Mouse (Mus musculus): ENCODE data around the gene Golga7b.

The Golga7b gene

GRCm38 (mm10) chr19:42247519-42247918, at the start of gene Golga7b:
Golga7b (plus strand) TSS chr19:42247574.
- no peak for DNase-seq

DNA sequence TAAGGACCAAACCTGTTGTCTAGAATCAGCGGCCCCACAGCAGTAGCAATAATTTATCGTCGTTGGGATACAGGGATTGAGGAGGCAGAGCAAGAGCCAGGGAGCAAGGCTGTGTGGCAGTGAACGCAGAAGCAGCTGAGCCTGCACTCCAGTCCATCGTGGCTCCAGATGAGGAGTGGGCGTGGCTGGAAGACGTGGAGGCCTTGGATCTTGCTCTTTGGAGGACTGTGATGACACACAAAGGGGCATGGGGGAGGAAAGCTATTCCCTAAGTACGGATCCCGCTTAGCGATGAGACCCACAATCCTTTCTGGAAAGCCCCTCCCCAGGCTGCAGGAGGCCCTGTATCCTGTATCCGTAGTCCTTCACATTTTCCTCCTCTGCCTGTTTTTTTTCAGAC, 49.3 kb upstream of the Golga7b start:
- DNase-seq, result no peak

DNA sequence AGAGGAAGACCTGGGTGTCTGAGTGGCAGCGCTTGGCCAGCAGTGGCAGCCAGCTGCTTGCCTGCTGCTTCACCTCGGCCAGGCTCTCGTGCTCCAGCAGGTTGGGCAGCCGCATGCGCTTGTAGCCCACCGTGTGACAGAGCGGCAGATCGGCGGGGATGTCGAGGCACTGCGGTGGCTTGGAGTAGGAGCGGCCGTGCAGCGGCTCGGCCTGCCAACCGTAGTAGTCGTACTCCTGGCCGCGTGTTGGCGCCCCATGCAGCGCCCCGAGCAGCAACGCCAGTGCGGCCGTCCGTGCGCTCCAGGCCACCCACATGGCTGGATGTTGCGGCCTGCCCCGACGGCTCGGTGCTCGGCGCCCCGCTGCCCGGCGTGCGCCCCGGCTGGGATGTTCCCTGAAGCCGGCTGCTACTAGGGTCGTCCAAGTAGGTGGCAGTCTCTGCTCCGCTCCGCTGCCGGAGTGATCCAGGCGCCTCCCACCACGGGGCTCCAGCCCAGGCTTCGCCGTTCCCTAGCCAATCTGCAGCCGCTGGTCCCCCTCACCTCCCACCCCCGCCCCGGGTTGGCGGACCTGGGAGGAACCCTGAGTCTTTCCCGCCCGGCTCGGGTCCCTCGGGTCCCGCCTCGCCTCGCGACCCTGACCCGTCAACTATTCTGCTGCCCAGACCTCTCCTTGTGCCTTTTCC, 45.5 kb upstream of the Golga7b start, which contains the start of gene Sfrp5:
Sfrp5 (minus strand) TSS at position 557 of the 686 bp plus-strand sequence.
- DNase-seq, result no peak

GRCm38 (mm10) chr19:42202467-42202866, 44.9 kb upstream of the Golga7b start:
- DNase-seq, result no peak

- DNase-seq, result no peak
Measured at GRCm38 (mm10) chr19:42204306-42204705, 43.1 kb upstream of the Golga7b start.

- DNase-seq, result no peak
Measured at GRCm38 (mm10) chr19:42205201-42205600, 42.2 kb upstream of the Golga7b start.

DNA sequence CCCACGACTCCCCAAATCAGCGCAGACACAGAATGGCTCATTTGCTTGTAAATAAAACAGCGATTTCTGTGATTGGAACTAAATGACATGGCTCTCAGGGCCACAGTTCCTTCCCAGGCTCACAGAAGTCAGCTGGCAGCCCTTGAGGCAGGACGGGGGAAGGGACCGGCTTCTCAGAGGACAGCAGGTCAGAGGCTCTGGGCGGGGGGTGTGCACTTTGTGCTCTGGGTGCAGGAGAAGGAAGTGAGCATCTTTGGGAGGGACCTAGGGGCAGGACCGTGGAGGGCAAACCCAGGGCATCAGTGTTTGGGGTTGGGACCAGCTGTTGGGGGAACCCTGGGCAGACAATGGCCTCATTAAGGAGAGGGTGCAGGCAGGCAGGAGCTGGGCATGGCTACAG, 37.9 kb upstream of the Golga7b start:
- DNase-seq, result no peak

DNA sequence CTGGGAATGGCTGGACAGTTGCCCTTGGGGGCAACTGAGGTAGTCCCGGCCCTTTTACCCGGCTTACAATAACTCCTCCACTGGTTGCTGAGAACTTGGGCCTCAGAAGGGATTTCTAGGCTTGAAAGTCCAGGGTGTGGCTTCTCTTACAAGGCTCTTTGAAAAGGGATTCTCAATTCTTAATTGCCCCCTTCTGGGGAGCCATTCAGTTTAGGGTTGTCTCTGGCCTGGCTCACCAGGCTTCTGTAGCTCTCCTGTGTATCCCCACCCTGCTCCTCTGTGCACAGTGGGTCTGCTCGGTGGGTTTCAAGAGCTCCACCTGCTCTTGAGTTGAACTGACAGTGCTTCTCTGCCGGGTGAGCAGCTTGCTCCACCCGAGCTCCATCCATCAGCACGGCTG, 37.4 kb upstream of the Golga7b start:
- DNase-seq, result no peak

GRCm38 (mm10) chr19:42211936-42212335, 35.4 kb upstream of the Golga7b start:
- DNase-seq, result no peak

DNA sequence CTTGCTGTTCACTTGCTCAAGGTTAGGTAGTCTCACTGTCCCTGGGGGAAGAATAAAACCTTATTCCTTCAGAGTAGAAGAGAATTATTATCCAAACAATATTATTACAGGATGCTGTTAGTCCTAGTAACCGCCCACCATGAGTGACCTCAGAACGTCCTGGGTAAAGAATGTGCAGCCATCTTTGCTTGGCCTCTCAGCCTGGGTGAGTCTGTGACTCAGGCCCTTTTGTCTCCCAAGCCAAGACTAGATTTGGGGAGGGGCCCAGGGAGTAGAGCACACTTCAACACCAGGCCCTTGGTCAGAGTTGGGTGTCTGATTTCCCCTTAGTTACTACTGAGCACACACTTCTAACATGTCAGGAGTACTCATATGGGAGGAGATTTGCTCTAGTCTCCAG, 32.8 kb upstream of the Golga7b start:
- no peak for DNase-seq

GRCm38 (mm10) chr19:42216699-42217373, 30.5 kb upstream of the Golga7b start:
- DNase-seq, result no peak

DNA sequence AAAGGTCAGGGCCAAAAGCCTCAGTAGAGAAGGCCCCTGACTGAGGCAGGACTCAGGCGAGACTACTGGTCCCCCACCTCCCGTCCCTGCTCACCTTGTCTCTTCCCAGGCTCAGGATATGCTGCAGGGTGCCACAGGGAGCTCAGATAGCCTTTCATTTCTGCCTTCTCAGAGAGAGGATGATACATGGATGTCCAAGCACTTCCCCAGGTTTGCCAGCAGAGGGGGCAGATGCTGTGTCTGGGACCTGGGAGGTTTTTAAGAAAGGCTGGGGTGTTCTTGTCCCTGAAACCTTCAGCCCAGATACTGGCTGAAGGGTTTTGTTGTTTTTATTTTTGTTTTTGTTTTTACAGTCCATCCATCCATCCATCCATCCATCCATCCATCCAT, 30.0 kb upstream of the Golga7b start:
- no peak for DNase-seq

DNA sequence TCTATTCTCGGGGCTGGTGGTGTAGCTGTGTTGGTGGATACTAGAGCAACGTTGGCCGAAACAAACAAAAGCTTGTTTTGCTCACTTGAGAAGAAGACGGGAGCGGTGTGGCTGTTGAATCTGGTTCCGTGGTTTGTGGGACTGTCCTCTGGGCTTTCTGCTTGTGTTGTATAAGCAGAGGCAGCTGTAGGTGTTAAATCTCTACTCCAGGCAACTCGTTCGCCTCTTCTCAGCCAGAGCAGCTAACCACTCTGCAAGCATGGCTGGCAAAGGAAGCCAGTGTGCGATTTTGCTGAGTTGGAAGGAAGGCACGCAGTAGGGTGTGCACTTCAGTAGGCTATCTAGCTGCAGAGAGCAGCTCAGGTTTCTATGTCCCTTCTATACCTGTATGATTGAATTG, 20.9 kb upstream of the Golga7b start:
- no peak for DNase-seq

- no peak for DNase-seq
Measured at GRCm38 (mm10) chr19:42229499-42230287, 17.7 kb upstream of the Golga7b start.

- DNase-seq, result no peak
Measured at GRCm38 (mm10) chr19:42230288-42230568, 17.1 kb upstream of the Golga7b start.

DNA sequence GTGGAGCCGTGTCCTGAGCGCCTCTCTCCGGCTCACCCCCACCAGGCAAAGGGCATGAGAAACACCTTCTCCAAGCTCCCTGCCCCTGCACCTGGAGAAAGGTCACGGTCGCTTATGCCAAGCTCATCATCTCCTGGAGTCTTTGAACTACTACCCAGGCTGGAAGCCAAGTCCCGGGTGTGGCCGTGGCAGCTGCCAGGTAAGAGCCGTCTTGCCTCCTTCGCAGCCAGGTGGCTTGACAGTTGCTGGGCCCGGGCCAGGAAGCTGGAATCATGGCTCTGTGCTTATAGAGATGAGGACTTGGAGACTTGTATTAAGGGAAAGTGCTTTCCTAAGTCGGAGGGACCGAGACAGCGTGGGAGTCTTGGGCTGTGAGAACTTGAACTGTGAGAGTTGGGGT, 16.4 kb upstream of the Golga7b start:
- no peak for DNase-seq

DNA sequence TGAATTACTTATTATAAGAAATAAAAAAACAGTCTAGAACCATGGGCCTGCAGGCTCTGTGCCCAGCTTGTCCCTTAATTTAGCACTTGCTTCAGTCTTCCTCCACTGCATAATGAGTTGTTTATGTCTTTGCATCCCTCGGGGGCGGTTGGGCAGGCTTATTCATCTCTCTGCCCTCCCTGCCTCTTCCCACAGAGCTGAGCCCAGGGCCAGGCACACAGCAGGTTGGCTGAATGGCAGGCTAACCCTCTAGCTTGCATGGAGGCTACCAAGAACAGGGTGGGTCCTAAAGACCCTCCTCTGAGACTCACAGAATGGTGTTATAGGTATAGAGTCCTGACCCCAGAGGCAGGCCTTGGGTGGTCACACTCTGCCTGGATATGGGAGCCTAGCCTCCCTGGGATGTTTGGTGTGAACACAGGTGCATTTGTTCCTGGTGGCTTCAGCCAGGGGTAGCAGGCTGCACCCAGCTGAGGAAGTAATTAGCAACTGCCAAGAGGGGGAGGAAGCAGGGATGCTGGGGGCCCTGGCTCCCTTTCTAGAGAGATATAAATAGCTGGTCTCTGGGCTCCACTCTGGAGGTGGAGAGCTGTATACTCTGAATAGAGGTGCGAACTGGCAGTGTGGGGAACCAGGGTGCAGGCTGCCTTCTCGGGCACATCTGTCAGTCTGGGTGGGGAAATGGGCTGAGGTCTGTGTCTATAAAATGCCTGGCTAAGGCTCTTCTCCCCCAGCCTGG, 9.6 kb upstream of the Golga7b start:
- DNase-seq, result no peak

- no peak for DNase-seq
Measured at GRCm38 (mm10) chr19:42238341-42238715, 9.0 kb upstream of the Golga7b start.

DNA sequence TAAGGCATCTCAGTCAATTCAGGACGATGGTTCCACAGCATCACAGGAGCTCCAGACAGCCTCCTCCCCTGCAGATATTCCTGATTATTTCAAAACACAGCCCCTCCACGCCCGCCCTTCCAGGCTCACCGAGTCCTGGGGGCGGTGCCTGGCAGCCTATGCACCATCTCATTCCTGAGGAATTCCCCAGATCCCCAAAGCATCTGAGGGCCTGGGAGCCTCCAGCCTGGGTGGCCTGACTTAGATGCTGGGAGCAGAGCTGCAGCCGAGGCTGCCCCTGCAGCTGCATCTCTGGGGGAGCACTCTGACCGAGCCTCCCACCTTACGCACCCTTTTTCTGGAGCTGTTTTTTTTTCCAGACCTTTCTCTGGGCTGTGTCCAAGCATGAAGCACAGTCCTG, 6.5 kb upstream of the Golga7b start:
- no peak for DNase-seq

- DNase-seq, result no peak
Measured at GRCm38 (mm10) chr19:42243401-42243800, 4.0 kb upstream of the Golga7b start.

DNA sequence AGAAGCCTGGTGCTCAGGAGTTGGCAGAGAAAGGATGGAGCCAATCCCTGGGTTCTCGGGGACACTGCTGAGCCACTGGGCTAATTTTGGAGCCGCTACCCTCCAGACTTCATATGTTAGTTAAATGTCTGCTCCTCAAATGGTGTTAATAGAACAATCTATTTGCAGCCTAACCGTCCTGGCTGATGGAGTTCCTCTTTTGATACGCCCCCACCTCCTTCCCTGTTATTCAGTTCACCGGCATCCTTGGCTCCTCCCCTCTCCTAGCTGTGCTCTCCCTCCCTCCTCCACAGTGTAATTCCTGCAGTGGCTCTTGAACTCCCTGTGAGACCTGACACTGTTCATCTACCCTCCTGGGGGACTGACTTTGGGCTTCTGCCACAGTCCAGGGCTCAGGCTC, 748 bp upstream of the Golga7b start:
- no peak for DNase-seq

DNA sequence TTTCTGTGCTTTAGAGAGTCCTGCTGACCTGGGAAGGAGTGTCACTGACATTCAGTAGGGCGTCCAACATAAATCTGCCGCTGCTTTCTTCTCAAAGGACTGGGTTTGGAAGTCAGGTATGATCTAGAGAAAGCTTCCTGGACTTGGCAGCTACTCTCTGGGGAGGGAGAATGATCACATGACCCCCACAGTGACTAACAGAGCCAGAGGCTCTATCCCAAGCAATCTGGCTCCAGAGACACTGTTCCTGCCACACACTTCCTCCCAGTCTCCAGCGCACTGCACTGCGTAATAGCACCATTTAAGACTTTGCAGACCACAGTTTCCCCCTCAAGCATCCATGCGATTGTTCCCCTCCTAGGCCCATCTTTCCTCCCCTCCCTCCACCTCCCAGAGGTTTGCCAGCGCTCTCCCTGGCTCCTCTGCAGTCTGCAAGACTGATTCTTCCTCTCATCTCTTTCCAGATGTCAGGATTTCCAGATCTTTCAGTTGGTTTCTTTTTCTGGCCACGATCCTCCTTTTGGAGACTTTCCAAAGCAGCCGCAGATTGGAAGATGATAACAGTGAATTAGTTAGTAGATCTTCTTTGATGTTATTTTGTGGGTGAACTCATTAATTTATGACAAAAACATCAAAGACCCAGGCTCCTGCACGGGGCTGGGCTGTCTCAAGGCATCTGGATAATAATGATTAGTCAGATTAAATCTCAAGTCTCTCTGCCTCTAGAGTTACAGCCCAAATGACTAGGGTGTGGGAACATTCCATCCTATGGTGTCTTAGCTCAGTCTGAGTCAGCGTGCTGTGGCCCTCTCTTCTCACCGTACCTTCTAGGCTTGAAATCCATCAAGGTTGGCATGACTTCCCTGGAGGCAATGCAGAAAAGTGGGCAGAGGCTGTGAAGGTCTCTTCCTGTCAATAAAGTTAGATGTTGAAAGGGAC, 2.9 kb downstream of the Golga7b start:
- DNase-seq, result no peak

Measured in lung, postnatal 14 days (tissue).